Mouse (Mus musculus) T-helper 17 cell (primary cell): ENCODE data around the gene Slco3a1.

Experiments
- in situ Hi-C, 2 experiments: fragments of 300-600 bp; cut with MboI, MseI; formaldehyde crosslinking; loops; 1 replicate in 1 of 2; 2 replicates in 1 of 2; pipeline ENCODE4 v1.15.1; 2025; ENCODE audit warnings: high pct_unique_total_duplicates in 2 of 2

The Slco3a1 gene

GRCm38 (mm10) chr7:74323194-74323593, 231.4 kb downstream of the Slco3a1 start:
- in situ Hi-C loops = no loop called here

GRCm38 (mm10) chr7:74320635-74321034, 233.9 kb downstream of the Slco3a1 start:
- in situ Hi-C loops = no loop called here

- in situ Hi-C loops = no loop called here
Measured at GRCm38 (mm10) chr7:74315836-74316435, 238.6 kb downstream of the Slco3a1 start.

- in situ Hi-C loops = no loop called here
Measured at GRCm38 (mm10) chr7:74314276-74314675, 240.3 kb downstream of the Slco3a1 start.

GRCm38 (mm10) chr7:74313279-74314105, 241.1 kb downstream of the Slco3a1 start:
- in situ Hi-C loops = no loop called here

- in situ Hi-C loops = no loop called here
Measured at GRCm38 (mm10) chr7:74311536-74311935, 243.0 kb downstream of the Slco3a1 start.

GRCm38 (mm10) chr7:74303611-74304300, 250.8 kb downstream of the Slco3a1 start:
- in situ Hi-C loops = no loop called here

- in situ Hi-C loops = no loop called here
Measured at GRCm38 (mm10) chr7:74303081-74303480, 251.5 kb downstream of the Slco3a1 start.

GRCm38 (mm10) chr7:74286531-74286930, 268.0 kb downstream of the Slco3a1 start:
- in situ Hi-C loops = no loop called here

- in situ Hi-C loops = no loop called here
Measured at GRCm38 (mm10) chr7:74280371-74280770, 274.2 kb downstream of the Slco3a1 start.

- in situ Hi-C loops = loop anchor here in 1 of 2 experiments (10.0 kb wide), 1 partner anchor 765 kb away; no protein-coding TSS in a partner anchor
Measured at GRCm38 (mm10) chr7:74279356-74279755, 275.2 kb downstream of the Slco3a1 start.

- in situ Hi-C loops = loop anchor here in 1 of 2 experiments (10.0 kb wide), 1 partner anchor 775 kb away; no protein-coding TSS in a partner anchor
Measured at GRCm38 (mm10) chr7:74270089-74270394, 284.5 kb downstream of the Slco3a1 start.

- in situ Hi-C loops = loop anchor here in 1 of 2 experiments (10.0 kb wide), 1 partner anchor 775 kb away; no protein-coding TSS in a partner anchor
Measured at GRCm38 (mm10) chr7:74269283-74270088, 285.1 kb downstream of the Slco3a1 start.

GRCm38 (mm10) chr7:74266511-74267168, 287.9 kb downstream of the Slco3a1 start:
- in situ Hi-C loops = no loop called here

GRCm38 (mm10) chr7:74256291-74256690, 298.3 kb downstream of the Slco3a1 start:
- in situ Hi-C loops = no loop called here

GRCm38 (mm10) chr7:74252066-74252465, 302.5 kb downstream of the Slco3a1 start:
- in situ Hi-C loops = no loop called here

- in situ Hi-C loops = no loop called here
Measured at GRCm38 (mm10) chr7:74241236-74241635, 313.3 kb downstream of the Slco3a1 start.

- in situ Hi-C loops = no loop called here
Measured at GRCm38 (mm10) chr7:74240459-74241172, 314.0 kb downstream of the Slco3a1 start.
